Mouse (Mus musculus) small intestine, adult 2 months (tissue): Measurements from ENCODE around the gene Gpr55.

ENCODE experiments used
- CTCF ChIP-seq: fragments of 200-500 bp; IDR thresholded peaks from 2 replicates; pipeline ENCODE4 v1.5.1; 2012; ENCODE audit warnings: low read depth, mild to moderate bottlenecking, control low read depth, inconsistent platforms, low read length, moderate library complexity, mixed read lengths; ENCODE audit not compliant: insufficient replicate concordance, insufficient read length; ENCODE audit errors: extremely low read depth
- POLR2A ChIP-seq: fragments of 200-500 bp; IDR thresholded peaks from 2 replicates; pipeline ENCODE4 v1.6.1; 2012; ENCODE audit warnings: low read depth, mild to moderate bottlenecking, control low read depth, inconsistent platforms, low read length, moderate library complexity

DNA sequence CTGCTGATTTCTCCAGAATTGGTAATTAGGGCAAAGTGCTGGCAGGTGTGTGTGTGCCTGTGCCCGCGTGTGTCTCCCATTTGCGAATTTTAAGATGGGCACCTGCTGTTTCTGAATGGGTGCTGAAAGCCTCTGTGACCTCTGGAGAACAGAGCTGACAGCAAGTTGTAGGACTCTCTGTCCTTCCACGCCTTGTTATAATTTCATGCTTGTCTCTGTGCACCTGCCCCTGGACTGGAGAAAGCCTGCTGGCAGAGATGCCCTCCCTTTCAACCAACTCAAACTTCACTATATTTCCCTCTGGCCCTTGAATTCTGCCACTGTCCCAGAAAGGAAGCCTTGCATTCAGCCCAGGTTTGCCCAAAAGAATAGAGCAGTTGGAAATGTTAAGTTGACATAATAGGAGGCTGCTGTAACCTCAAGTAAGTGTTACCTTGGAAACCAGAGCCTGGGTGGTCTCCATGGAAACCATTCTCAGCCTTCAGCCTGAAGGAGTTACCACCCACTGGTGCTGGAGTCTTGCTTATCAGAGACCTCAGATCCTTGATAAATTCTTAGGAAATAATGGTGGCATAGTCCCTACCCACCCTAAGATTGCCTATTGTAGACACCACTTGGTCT is 43.9 kb downstream of the Gpr55 start:
- TF ChIP-seq CTCF (no peak), POLR2A (no peak)
